In the genomic region with DNA sequence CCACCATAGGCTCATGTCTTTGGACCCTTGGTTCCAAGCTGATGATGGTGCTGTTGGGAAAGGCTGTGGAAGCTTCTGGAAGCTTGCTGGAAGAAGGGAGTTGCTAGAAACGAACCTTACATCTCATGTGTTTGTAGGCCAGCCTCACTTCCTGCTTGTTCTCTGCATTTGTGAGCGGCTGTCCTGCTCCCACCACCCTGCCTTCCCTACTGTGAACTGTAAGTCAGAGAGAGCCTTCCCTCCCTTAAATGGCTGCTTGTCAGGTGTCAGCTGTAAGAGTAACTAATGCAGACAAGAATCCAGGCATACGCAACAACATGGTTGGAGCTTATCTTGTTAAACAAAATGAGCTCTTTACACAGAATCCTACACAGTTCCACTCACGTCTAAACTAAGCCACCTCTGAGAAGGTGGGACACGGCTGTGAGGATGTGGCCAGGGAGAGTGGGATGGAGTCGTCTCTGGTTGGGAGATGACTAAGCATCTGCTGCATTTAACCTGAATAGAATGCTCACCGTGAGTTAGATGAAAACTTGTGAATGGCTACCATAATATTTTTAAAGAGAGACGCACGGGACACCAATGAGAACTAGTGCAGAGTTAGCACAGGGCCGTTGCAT, we compare ENCODE assay signal across 21 mouse cellular contexts.
DNase-seq lines count a peak whose midpoint lies in the region; TF ChIP-seq lines count a peak whose summit lies in the region.
"Had no signal": no experiment of that assay in that cellular context is flagged by ENCODE, and none has a peak within 500 bp of the region (broad histone marks: within the 10 kb centered on the region; RNA-seq: fewer than 3 reads in every experiment).

No protein-coding gene starts in this region.

- H3K27ac ChIP-seq in left cerebral cortex, adult 2 months = peak overlapping the region; percentile 72
- peak overlapping the region; percentile 17; the same call in 1 of the 2 replicates for H3K27ac ChIP-seq in cortical plate, adult 2 months (ENCODE audit: insufficient read depth, low read length)
- H3K27ac ChIP-seq: embryonic facial prominence, embryonic 13.5 days; embryonic facial prominence, embryonic 15.5 days; forebrain, embryonic 10.5 days; forebrain, embryonic 12.5 days had no signal

- DNase-seq in heart, adult 11 months = peak; percentile 80
- no peak for DNase-seq in heart, postnatal 25 days (ENCODE audit: low spot score)
- DNase-seq in left cerebral cortex, adult 2 months (ENCODE audit: extremely low spot score in 1 of 2, low spot score in 2 of 2) = no peak
- no peak for DNase-seq in left cerebral cortex, postnatal 10 days (ENCODE audit: extremely low spot score in 1 of 2, low spot score in 2 of 2)
- DNase-seq in brain, adult 2 months (ENCODE audit: low read depth, low spot score) = peak; percentile 72
- no peak for DNase-seq in thymus, postnatal 4 days
- DNase-seq: adrenal gland, adult 2 months; adrenal gland, postnatal 10 days; adrenal gland, postnatal 25 days; cerebellum, adult 11-12 months; cerebellum, adult 2 months; cerebellum, adult 9-10 months; cerebellum, postnatal 10 days; cerebellum, postnatal 25 days; embryo, embryonic 11 days had no signal

- H3K4me1 ChIP-seq in cortical plate, adult 2 months (ENCODE audit: control insufficient read depth, insufficient read depth, low read length) = peaks cover 5% of the 10 kb centered on the region; the same call in 1 of the 2 replicates
- H3K4me1 ChIP-seq: embryonic facial prominence, embryonic 13.5 days; embryonic facial prominence, embryonic 15.5 days; forebrain, embryonic 10.5 days; forebrain, embryonic 12.5 days had no signal

- H3K4me3 ChIP-seq in left cerebral cortex, adult 2 months = no peak overlapping the region
- H3K4me3 ChIP-seq in cortical plate, adult 2 months (ENCODE audit: insufficient read depth, low read length) = no peak overlapping the region
- H3K4me3 ChIP-seq: embryonic facial prominence, embryonic 13.5 days; embryonic facial prominence, embryonic 15.5 days; erythroblast, embryonic 14.5 days; forebrain, embryonic 10.5 days; forebrain, embryonic 12.5 days had no signal

- no peak for TF ChIP-seq CTCF in left cerebral cortex, adult 2 months (IDR thresholded peaks at IDR 0.05)
- no peak for TF ChIP-seq CTCF in cortical plate, adult 2 months (IDR thresholded peaks at IDR 0.05; ENCODE audit: extremely low read depth, insufficient read depth, low read length)

- intact Hi-C loops in heart, postnatal 25 days (cut with DNase I) = no loop called here
- intact Hi-C loops in left cerebral cortex, adult 2 months (cut with DNase I) = no loop called here
- intact Hi-C loops in left cerebral cortex, postnatal 10 days (cut with DNase I) = no loop called here

- no peak for TF ChIP-seq POLR2A in cortical plate, adult 2 months (IDR thresholded peaks at IDR 0.05; ENCODE audit: extremely low read depth, insufficient read depth, low read length)

Comparison
In these comparisons a context has a peak if more than half of its experiments do, and no peak if none do; other contexts are left out.
1. DNase-seq: peak in heart, adult 11 months (single experiment) and brain, adult 2 months (single experiment); none in heart, postnatal 25 days (single experiment), left cerebral cortex, adult 2 months (0 of 2), left cerebral cortex, postnatal 10 days (0 of 2) and thymus, postnatal 4 days (single experiment).